Mouse (Mus musculus) heart, embryonic 11.5 days (tissue): ENCODE data around the gene Btbd2. TPM values are rescaled to one million over a fixed set of nuclear protein-coding genes. Genes with fewer than 3 reads are reported as not detected.
A peak's percentile ranks its signal among the peaks of the same experiment; 100 is the strongest.

Experiments used
- ATAC-seq: fragments of 200-750 bp; cut with Nextera tagmentation; replicated peaks from 2 replicates; pipeline ENCODE4 v1.8.0; 2017; ENCODE audit warnings: moderate library complexity; ENCODE audit not compliant: insufficient number of reproducible peaks, low FRiP score, low TSS enrichment
- H3K27ac ChIP-seq: fragments of 300-500 bp; sonication (generic); 2 replicates; pipeline ENCODE4 v1.5.1; 2014; ENCODE audit warnings: mild to moderate bottlenecking, low read depth, low read length
- H3K27me3 ChIP-seq: fragments of 300-500 bp; sonication (generic); 2 replicates; pipeline ENCODE4 v1.6.1; 2014; ENCODE audit warnings: mild to moderate bottlenecking, low read length, mixed read lengths; ENCODE audit not compliant: control insufficient read depth, insufficient read depth
- H3K36me3 ChIP-seq: fragments of 300-500 bp; sonication (generic); 2 replicates; pipeline ENCODE4 v1.6.1; 2014; ENCODE audit warnings: mild to moderate bottlenecking, low read length, moderate library complexity, mixed read lengths; ENCODE audit not compliant: control insufficient read depth, insufficient read depth
- H3K4me1 ChIP-seq: fragments of 300-500 bp; sonication (generic); 2 replicates; pipeline ENCODE4 v1.6.1; 2014; ENCODE audit warnings: low read length; ENCODE audit not compliant: control insufficient read depth, insufficient read depth
- H3K4me2 ChIP-seq: fragments of 300-500 bp; sonication (generic); 2 replicates; pipeline ENCODE4 v1.6.1; 2014; ENCODE audit warnings: mild to moderate bottlenecking, moderate library complexity
- H3K4me3 ChIP-seq: fragments of 300-500 bp; sonication (generic); 2 replicates; pipeline ENCODE4 v1.5.1; 2014; ENCODE audit warnings: low read depth, low read length
- H3K9ac ChIP-seq: fragments of 300-500 bp; sonication (generic); 2 replicates; pipeline ENCODE4 v1.6.1; 2014; ENCODE audit warnings: mild to moderate bottlenecking, low read depth, low read length, moderate library complexity
- H3K9me3 ChIP-seq: fragments of 300-500 bp; sonication (generic); replicated peaks from 2 replicates; pipeline ENCODE4 v1.6.1; 2016; ENCODE audit warnings: low read length; ENCODE audit not compliant: control insufficient read depth
- WGBS: fragments of 180-500 bp; shearing (Covaris S2); extraction: QIAGEN DNeasy Blood & Tissue Kit; methylation state at CpG from one replicate; pipeline ENCODE4 v1.1.7; 2014; ENCODE audit not compliant: insufficient replicate concordance; 5-methylcytosine and 5-hydroxymethylcytosine counted together
- polyA plus RNA-seq: library from polyadenylated mRNA; unstranded; fragments of >200 nt; fragmentation: Nextera tagmentation; extraction: Ambion mirVana; gene quantifications from 2 replicates; pipeline ENCODE4 v1.2.1, GENCODE M21; 2014

Gene Btbd2
- polyA plus RNA-seq, 1 experiment from 2014 or later: 37.6 TPM

- Histone ChIP-seq H3K4me1 (peaks cover 30% of the 10 kb centered on the region), H3K4me2 (no peak overlapping the region), H3K9ac (no peak overlapping the region), H3K27me3 (no peaks in the 10 kb centered on the region), H3K27ac (no peak overlapping the region), H3K4me3 (no peak overlapping the region), H3K36me3 (peaks cover 7% of the 10 kb centered on the region), H3K9me3 (no peaks in the 10 kb centered on the region)
- ATAC-seq: no peak
- 92% methylated on average over 6 of the region's 6 CpGs for WGBS
These were observed 25.1 kb upstream of the Btbd2 start for GRCm38 (mm10) chr10:80682003-80682402.

GRCm38 (mm10) chr10:80680260-80680696, 23.4 kb upstream of the Btbd2 start:
- no peak overlapping the region for H3K4me2 ChIP-seq
- no peak overlapping the region for H3K4me3 ChIP-seq
- peaks cover 31% of the 10 kb centered on the region for H3K4me1 ChIP-seq
- 74% methylated on average over 2 of the region's 2 CpGs for WGBS
- H3K9ac ChIP-seq: no peak overlapping the region
- no peaks in the 10 kb centered on the region; the same call in 1 of the 2 replicates for H3K36me3 ChIP-seq
- peak overlapping the region; percentile 98; the same call in 1 of the 2 replicates for H3K27ac ChIP-seq
- H3K9me3 ChIP-seq: no peaks in the 10 kb centered on the region
- ATAC-seq: no peak
- H3K27me3 ChIP-seq: no peaks in the 10 kb centered on the region

GRCm38 (mm10) chr10:80679556-80680259, 22.8 kb upstream of the Btbd2 start:
- no peaks in the 10 kb centered on the region for H3K9me3 ChIP-seq
- no peak overlapping the region for H3K4me2 ChIP-seq
- H3K27me3 ChIP-seq: no peaks in the 10 kb centered on the region
- peaks cover 36% of the 10 kb centered on the region for H3K4me1 ChIP-seq
- peak overlapping the region; percentile 98 for H3K27ac ChIP-seq
- H3K36me3 ChIP-seq: no peaks in the 10 kb centered on the region; the same call in 1 of the 2 replicates
- no peak for ATAC-seq
- no peak overlapping the region for H3K4me3 ChIP-seq
- no peak overlapping the region for H3K9ac ChIP-seq
- WGBS: 58% methylated on average over 9 of the region's 9 CpGs

GRCm38 (mm10) chr10:80678601-80679377, 21.9 kb upstream of the Btbd2 start:
- Histone ChIP-seq H3K36me3 (no peaks in the 10 kb centered on the region; the same call in 1 of the 2 replicates), H3K9ac (peak overlapping the region; percentile 81), H3K4me1 (peaks cover 45% of the 10 kb centered on the region), H3K4me2 (peak overlapping the region; percentile 92), H3K27me3 (no peaks in the 10 kb centered on the region), H3K27ac (peak overlapping the region; percentile 98), H3K9me3 (no peaks in the 10 kb centered on the region), H3K4me3 (no peak overlapping the region; the same call in 1 of the 2 replicates)
- 47% methylated on average over 10 of the region's 10 CpGs for WGBS
- ATAC-seq: no peak

- H3K4me3 ChIP-seq: peak within 1 kb of the TSS; percentile 97
- H3K27ac ChIP-seq: peak within 1 kb of the TSS; percentile 98
- peak within 1 kb of the TSS; percentile 81 for H3K9ac ChIP-seq
- H3K4me2 ChIP-seq: peak within 1 kb of the TSS; percentile 92
- no peaks in the 10 kb centered on the region for H3K9me3 ChIP-seq
- peak; percentile 52 for ATAC-seq
- H3K4me1 ChIP-seq: peaks cover 53% of the 10 kb centered on the region
- no peaks in the 10 kb centered on the region for H3K36me3 ChIP-seq
- no peaks in the 10 kb centered on the region for H3K27me3 ChIP-seq
- 12% methylated on average over 8 of the region's 8 CpGs for WGBS
These were observed 21.1 kb upstream of the Btbd2 start, which contains the start of gene Mknk2 for GRCm38 (mm10) chr10:80677942-80678436. Gene Mknk2, minus strand, starts transcription at chr10:80678112.

GRCm38 (mm10) chr10:80677128-80677875, 20.4 kb upstream of the Btbd2 start:
- 29% methylated on average over 9 of the region's 9 CpGs for WGBS
- peak overlapping the region; percentile 81 for H3K9ac ChIP-seq

GRCm38 (mm10) chr10:80676198-80676928, 19.5 kb upstream of the Btbd2 start:
- Histone ChIP-seq H3K27me3 (no peaks in the 10 kb centered on the region), H3K4me3 (peak overlapping the region; percentile 97), H3K9ac (peak overlapping the region; percentile 94), H3K27ac (peak overlapping the region; percentile 98), H3K36me3 (peaks cover 1% of the 10 kb centered on the region), H3K4me1 (peaks cover 57% of the 10 kb centered on the region), H3K4me2 (peak overlapping the region; percentile 92), H3K9me3 (no peaks in the 10 kb centered on the region)
- peak; percentile 85 for ATAC-seq
- under 1% methylated on average over 53 of the region's 78 CpGs for WGBS

More at GRCm38 (mm10) chr10:80677128-80677875, 20.4 kb upstream of the Btbd2 start:
- ATAC-seq: no peak
- Histone ChIP-seq H3K4me1 (peaks cover 54% of the 10 kb centered on the region), H3K27me3 (no peaks in the 10 kb centered on the region), H3K4me2 (peak overlapping the region; percentile 92), H3K9me3 (no peaks in the 10 kb centered on the region), H3K4me3 (peak overlapping the region; percentile 97), H3K36me3 (no peaks in the 10 kb centered on the region), H3K27ac (peak overlapping the region; percentile 98)
